Mouse (Mus musculus): ENCODE measurements around the gene Olfr1206.

DNA sequence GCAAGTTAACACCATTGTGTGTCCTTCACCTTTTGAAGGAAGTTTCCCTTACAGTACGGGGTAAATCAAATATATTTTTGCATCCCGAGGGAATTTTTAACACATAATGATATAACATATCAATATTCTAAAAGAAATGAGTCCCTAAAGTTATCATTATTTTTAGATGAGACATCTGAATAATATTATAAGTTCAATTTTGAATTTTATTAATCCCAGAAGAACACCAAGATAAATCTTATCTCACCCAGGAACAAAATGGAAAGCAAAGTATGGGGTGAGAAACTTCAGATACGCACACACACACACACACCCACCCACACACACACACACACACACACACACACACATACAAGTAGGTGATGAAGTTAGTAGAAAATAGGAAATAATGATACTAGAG, 52.0 kb downstream of the Olfr1206 start, which contains the start of gene Olfr1209:
- no peak for TF ChIP-seq CTCF (IDR thresholded peaks at IDR 0.05; ENCODE audit: borderline replicate concordance, extremely low read depth, insufficient read depth, insufficient read length)
- TF ChIP-seq POLR2A (IDR thresholded peaks at IDR 0.05; ENCODE audit: borderline replicate concordance, extremely low read depth, insufficient read depth, insufficient read length, poor library complexity, severe bottlenecking), result no peak

All from brain, embryonic 14.5 days (tissue).